Mouse (Mus musculus) lung, adult 18-20 months (tissue): ENCODE results near the gene Zfp473.
A peak's percentile ranks its signal among the peaks of the same experiment; 100 is the strongest.
"Not testable (repeated sequence)": the region's sequence is repeated elsewhere in the genome, so short reads cannot be mapped to it uniquely, and the experiment has no call there.

Experiments used
- DNase-seq, 2 experiments: peaks; one replicate each; pipeline ENCODE4 v3.0.0; 2022; ENCODE audit warnings: mixed read lengths in 2 of 2

Zfp473 gene

DNA sequence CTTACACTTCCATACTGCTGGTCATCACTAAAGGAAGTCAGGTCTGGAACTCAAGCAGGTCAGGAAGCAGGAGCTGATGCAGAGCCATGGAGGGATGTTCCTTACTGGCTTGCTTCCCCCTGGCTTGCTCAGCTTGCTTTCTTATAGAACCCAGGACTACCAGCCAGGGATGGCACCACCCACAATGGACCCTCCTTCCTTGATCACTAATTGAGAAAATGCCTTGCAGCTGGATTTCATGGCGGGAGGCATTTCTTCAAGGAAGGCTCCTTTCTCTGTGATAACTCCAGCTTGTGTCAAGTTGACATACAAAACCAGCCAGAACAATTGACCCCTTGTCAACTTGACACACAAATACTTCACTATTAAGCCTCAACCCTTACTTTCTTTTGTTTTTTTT is at the start of gene Zfp473:
Gene Zfp473, minus strand, starts transcription at position 101 of the 400 bp plus-strand sequence.
- DNase-seq = not testable (repeated sequence)

DNA sequence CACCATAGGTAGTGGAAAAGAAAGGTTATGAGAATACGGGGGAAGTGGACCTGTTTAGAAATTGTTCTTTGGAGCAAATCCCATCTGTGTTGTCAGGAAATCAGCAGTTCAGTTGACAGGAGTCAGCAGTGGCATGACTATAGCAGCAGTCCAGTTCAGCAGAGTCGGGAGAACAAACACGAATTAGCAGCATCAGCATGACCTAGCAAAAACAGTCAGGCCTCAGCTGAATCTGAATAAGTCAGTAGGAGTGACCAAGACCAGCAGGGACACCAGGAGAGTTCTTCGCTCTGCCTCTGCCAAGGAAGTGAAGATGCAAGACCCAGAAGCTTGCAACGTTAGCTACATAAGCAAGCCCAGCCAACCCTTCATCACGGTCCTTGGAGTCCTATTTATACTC is 41.9 kb upstream of the Zfp473 start:
- DNase-seq = no peak

DNA sequence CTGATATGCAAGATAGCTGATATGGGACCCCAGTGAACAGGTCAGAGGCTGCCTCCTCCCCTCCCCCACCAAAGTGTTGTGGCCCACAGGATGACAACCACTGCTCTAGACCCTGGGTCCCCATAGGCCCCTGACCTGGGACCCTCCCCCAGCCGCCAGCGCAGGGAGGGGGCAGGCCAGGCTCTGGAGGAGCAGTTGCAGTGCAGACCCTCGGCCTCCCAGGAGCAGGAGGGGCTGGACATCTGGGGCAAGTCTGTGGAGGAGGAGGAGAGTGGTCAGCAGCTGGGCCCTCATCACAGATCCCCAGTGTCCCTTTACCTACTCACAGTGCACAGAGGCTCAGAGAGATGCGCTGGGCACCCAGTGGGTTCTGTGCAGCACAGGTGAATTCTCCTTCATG is 39.2 kb upstream of the Zfp473 start:
- DNase-seq = no peak

DNA sequence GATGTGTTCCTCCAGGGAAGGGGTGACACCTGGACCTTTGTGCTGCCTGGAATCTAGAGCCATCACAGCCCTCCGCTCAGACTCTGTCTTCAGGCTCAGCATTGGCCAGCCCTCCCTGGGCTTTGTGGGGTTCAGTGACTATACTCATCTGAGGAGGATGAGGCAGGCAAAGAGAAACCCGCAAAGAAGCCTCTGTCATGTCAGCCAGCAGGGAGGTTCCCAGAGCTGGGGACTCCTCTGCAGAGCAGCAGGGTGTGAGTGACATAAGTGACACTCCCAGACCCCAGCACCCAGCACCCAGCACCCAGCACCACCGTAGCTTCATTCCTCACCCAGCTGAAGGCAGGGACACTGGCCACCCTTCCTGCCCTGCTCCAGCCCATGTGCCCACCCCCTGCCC is 38.7 kb upstream of the Zfp473 start:
- no peak for DNase-seq

DNA sequence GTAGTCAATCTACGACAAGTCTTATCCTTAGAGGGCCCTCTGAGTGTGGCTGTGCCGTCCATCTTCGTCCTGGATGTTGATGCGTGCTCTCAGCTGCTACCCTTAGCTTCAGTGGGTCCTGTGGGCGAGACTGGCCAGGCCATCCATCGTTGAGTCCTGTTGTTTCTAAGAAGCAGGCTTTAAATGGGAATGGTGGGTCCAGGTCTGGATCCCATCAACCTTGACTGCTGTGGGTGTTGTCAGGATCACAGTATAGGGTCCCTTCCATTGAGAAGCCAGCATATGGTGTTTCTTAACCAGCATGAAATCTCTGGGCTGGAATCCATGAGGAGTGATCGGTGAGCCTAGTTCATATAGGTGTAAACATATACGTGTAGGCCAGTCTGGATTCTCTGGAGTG is 29.3 kb upstream of the Zfp473 start:
- DNase-seq = no peak

DNA sequence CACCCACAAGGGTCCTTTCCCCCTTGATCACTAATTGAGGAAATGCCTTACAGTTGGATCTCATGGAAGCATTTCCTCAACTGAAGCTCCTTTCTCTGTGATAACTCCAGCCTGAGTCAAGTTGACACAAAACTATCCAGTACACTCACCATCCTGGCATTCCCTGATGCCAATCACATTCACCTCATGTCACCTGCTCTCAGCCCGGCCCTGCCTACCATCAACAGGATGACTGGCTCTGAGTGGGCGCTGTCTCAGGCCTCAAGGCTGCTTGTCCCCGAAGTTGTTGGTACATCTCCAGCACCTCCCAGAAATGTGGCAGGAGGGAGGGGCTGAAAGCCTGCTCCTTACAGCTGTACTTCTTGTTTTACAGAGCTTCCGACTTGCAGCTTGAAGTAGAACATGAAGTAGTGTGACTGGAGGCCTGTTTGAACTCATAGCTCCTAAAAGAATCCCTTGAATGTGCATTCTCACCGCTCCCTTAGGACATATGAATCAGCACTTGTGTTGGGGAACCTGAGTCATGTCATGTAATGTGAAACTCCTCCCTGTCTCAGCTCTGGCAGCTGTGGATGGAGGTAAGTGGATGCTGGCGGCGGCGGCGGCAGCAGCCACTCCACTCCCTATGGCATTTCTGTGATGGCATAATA is 26.1 kb upstream of the Zfp473 start:
- DNase-seq = peak in 1 of 2 experiments; percentile 18

DNA sequence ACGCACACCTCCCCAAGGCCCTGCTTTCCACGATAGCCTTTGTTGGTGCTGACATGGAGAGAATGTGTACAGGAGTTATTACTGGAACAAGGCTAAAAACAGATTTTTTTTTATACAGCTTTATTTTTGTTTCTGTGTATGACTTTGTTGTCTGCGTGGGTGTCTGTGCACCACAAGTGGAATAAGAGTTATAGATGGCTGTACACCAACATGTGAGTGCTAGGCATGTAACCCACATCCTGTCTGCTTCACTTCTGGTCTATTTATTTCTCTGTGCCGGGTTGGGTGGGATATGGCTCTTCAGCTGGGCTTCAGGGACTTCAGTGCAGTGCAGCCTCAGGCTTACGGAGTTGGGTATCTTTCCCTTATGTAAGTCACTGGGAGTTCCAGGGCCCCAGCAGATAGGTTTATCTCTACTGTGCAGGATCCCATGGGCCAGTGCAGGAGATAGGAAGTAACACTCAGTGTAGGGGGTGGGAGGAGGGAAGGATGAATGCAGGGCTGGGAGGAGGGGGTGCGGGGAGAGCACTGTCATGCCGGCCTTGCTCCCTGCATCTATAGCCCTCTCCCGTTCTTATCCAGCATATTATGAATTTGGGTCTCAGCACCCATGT is 21.8 kb upstream of the Zfp473 start:
- no peak for DNase-seq

DNA sequence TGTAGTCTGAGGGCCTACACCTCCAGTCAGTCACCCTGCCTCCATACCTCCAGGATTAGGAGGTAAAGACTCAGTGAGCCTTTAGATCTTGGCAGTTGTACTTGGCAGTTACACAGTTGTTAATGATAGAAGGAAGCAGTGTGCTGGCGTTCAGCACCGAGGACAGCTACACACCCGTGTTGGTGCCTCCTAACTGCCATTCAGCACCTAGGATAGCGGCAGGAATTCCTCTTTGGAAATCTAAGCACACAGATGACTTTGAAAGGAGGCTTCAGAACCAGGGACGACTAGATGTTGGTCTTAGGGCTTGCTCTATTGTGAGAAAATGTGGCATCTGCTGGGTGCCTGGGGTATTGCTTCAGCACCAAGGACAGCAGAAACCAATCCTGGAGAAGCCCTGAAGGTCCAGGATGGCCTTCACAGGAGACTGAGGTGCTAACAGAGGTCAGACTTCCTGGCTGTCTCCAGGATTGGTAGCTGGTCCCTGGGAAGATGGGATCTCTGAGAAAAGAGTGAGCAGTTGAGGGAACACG is 19.3 kb upstream of the Zfp473 start:
- peak; percentile 29 to 45 for DNase-seq

DNA sequence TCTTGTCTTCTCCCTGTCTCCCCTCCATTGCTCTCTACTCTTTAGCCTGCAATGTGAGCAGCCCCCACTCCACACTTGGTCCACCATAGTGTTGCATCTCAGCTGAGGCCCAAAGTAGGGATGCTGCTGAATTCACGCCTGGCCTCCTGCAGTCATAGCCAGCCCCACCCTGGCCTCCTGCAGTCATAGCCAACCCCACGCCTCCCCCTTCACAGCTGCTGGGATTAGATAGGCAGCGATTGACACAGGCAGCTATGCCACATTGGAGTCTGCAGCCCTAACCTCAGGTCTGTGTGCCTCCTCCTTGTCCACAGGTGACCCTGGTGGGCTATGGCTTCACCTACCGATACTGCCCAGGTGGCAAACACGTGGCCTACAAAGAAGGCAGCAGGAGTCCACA is 17.3 kb upstream of the Zfp473 start:
- no peak for DNase-seq

DNA sequence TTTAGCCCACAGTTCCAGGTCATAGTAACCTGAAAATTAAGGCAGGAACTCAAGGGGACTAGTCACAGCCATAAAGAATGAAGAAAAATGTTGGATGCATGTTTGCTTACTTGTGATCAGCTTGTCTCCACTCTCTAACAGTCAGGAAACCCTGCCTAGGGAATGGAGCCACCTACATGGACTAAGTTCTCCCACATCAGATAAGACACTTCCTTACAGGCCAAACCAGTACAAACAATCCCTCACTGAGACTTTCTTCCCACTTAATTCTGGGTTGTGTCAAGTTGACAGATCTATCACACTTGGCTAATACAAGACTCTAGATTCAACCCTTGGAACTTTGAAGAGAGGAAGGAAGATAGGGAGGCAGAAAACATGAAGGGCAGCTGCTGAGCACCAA is 9.5 kb upstream of the Zfp473 start:
- no peak for DNase-seq

DNA sequence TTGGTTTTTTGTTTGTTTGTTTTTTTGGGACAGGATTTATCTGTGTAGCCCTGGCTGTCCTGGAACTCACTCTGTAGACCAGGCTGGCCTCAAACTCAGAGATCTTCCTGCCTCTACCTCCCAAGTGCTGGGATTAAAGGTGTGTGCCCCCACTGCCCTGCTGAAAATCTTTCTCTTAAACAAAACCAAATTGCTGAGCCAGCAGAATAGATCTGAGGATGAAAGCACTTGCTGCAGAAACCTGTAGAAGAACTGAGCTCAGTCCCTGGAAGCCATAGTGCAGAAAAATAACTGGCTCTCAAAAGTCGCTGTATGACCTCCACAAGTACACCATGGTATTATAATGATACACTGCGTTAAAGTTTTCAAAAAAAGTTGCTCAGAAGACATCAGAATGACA is 6.3 kb upstream of the Zfp473 start:
- DNase-seq = no peak

DNA sequence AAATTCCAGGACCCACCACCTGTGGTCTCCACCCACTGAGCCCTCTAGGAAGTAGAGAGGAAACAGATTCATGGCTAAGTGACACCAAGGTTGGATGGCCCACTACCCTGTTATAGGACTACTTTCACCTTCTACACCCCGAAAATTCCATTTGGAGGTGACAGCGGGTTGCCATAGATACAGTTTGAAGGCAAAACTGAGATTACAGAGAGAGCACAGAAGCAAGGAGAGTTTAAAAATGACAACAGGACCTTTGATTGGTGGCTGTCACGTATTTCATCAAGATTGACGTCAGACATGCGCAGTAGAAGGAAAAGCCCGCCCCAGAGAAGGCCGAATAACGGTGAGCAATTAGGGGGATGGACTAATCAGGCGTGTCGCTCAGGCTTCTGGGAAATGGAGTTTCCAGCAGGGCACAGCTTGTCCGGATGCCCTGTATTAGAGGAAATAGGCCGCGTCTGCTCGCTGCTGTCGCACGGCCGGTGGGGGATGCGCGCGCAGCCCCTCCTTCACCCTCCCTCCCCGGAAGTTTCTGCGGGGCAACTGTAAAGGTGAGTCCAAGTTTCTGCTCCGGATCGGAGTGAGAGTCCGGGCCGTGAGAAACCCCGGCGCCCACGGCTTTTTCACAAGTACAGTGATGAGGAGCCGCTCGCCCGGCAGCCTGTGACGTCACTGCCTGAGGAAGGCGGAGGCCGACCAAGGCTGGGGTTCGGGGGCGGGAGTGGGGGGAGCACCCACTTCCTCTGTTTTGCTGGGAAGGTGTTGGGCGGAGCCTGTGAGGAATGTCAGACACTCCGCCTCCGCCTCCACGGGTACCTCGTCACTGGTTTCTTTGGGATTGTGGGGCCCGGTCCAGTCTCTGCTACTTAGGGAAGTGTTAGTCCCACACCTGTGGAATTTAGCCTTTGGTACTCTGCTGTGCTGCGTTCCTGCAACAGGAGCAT is 2.5 kb downstream of the Zfp473 start, which contains the start of gene Vrk3:
Gene Vrk3, plus strand, starts transcription at position 313 of the 944 bp plus-strand sequence.
- DNase-seq = peak; percentile 98

DNA sequence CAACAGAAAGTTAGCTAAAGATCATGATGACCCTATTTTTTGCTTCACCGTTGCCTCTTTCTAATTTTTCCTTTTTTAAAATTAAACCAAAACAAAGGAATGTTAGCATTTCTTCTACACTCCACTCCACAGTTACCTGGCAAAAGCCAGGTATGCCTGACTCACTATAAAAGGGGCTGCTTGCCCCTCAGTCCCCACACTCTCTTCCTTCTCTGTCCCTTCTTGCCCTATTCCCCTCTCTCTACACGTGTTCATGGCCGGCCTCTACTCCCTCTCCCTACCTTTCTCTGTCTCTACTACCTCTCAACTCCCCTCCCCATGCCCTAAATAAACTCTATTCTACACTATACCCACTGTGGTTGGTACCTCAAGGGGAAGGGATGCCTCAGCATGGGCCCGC is 3.7 kb downstream of the Zfp473 start:
- no peak for DNase-seq

DNA sequence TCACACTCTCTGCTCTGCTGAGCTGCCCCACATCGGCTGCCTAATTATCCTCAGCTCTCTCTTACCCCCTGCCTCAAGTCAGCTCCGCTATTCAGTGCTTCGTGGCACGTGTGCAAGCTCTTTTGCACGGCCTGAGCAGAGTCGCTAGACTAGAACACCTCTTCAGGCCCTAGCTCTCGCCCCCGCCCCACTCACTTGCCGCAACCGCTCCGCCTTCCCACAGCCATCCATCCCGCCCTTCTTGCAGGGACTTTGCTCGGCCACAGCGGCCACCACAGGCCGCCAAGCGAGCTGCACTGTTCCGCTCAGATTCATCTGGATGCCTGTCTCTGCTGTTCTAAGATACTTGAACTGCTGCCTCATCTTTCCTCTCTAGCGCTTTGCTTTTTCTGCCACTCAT is 5.8 kb downstream of the Zfp473 start:
- DNase-seq = peak; percentile 84 to 85

DNA sequence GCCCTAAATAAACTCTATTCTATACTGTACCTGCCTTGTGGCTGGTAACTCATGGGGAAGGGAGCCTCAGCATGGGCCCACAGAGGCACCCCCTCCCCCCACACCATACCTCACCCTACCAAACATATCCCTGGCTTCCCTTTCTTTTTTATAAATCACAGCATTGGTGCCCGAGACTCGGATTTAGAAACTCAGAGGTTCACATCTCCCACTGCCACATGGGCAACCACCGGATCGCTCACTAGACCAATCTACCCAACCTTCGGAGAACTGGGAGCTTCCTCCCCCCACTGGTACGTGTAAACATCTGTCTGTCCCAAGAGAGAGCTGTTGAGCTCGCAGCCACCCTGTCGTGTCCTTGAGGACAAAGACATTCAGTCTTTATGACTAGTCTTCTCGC is 6.6 kb downstream of the Zfp473 start:
- DNase-seq = no peak

DNA sequence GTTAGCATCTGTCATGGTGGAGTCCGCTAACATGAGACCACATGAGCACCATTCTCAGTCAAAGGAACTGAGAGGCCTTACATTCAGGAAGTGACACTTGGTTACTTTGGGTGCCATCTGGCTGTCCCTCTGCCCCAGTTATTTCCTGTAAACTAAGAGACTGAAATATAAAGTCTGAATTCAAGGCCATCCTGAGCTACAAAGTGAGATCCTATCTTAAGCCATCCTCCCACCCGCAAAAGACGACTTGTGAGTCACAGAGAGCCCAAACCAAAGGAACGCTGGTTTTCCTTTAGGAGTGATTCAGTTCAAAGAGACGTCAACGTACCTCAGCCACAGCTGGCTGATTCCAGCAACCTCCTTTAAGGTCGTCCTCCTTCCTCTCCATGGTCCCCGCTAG is 9.5 kb downstream of the Zfp473 start:
- DNase-seq = no peak

DNA sequence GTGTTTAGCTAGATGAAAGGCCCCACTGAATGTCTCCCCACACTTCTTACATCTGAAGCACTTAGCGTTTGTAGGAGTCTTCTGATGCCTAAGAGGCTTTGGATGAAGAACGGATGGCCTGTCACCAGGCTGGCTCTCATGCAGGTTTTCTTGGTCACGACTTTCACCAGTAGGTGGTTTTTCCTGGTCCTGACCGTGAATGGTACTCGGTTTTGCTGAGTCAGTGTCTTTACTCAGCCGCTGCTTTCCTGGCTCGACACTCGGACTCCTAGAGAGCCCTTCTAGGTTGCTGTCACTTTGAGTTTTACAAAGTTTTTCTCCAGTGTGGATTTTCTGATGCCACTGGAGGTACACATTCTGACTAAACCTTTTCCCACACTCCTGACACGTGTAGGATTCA is 17.1 kb downstream of the Zfp473 start:
- DNase-seq = no peak

DNA sequence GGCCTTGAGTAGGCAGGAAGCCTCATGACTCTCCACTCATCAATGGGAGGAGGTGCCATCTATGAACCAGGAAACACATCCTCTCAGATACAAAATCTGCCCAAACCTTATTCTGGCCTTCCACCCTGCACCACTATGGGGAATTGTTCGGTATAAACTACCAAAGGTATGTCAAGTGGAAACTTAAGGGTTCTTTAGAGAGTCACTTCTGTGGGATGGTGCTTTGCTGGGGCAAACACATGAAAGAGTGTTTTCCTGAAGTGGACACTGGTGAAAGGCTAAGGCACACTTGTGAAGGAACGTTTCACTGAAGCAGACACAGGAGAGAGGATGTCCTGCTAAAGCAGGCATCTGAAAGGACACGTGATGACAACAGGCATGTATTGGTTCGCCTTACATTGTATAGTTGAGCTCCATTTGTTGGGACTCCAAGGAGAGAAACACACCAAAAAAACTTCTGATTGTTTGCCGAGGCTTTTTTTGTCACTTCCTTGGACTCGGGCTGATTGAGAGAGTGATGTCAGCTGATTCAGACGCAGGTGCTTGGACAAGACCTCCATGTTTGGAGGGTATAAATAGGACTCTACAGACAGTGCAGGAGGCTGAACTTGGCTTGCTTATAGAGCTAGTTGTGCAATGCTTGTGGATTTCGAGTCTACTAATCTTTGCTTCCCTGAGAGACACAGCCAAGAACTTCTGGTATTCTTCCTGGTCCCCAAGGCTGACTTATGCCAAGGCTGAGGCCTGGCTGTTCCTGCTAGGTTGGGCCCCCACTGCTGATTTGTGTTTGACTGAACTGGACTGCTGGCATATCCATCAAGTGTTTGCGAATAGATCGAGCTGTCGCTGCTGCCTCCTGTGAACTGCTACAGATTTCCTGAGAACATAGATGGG is 22.5 kb downstream of the Zfp473 start:
- peak; percentile 26 to 43 for DNase-seq

DNA sequence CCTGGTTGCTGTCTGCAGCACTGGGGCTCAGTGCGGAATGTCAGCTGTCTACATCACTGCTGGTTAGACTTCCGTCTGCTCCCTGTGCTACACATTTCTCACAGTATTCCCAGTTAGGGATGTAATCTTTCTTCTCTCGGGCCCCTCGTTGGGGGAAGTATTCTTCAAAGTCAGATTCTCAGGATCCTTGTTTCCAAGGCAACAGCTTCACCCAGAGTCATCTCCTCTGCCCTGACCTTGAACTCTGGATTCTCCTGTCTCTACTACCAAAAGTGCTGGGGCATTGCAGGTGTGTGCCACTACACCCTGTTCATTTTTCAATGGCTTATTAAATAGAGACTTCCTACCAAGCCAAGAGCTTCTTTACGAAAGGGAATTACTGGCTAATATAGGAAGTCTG is 23.7 kb downstream of the Zfp473 start:
- DNase-seq = no peak

DNA sequence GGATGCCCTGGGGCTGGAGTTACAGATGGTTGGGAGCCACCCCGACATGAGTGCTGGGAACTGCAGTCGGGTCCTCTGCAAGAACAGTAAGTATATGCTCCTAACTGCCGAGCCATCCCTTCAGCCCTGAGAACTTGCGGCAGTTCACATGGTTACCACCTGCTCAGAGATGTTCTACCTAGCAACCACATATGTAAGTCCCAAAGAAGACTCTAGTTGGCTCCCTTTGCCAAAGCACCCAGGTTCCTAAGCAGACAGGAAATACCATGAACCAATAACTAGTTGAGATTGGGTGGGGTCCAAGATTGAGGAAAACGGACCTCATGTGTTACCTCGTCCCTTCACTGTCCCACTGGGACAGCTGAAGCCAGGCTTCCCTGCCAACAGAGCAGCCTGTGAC is 24.5 kb downstream of the Zfp473 start:
- peak; percentile 8 to 14 for DNase-seq

DNA sequence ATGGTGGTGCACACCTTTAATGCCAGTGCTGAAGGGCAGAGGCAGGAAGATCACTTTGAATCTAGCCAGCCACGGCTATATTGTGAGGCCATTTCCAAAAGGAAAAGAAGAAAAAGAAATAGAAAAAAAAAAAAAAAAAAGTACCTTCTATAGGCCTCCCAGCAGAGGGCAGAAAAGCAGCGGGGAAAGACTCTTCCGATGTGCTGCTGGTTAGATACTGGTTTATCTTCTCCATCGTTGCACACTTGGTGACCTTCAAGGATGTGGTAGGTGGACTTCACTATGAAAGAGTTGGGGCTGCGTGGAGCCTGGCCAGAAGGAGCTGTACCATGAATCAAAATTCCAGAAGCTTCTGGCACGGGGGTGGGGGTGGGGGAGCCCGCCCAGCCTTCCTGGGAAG is 26.5 kb downstream of the Zfp473 start:
- DNase-seq = no peak

DNA sequence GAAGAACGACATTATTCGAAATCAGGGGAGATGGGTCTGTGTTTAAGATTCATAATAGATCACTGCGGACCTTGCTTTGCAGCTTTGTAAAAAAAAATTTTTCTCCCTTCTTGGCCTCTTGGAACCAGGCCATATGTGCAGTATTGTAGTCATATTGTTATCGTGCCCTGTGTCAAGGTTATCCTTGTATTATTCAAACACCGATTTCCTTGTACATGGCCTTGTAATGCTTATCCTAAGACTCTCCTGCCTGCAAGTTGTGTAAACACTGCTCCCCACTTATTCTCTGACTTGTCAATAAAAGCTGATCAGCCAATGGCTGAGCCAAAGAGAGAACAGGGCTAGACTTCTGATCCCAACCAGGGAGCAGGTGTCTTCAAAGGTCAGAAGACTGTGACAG is 28.8 kb downstream of the Zfp473 start:
- no peak for DNase-seq
